Mouse (Mus musculus) gastrocnemius, adult 8-10 months (tissue): Measurements from ENCODE around the gene Slc5a5. TPM values are rescaled to one million over a fixed set of nuclear protein-coding genes. Genes with fewer than 3 reads are reported as not detected.

Source experiments
- DNase-seq, 2 experiments: peaks; one replicate each; pipeline ENCODE4 v3.0.0; 2022; ENCODE audit warnings: low spot score in 2 of 2
- total RNA-seq, 4 experiments: library from RNA; stranded (reverse); gene quantifications; 2 replicates each; pipeline ENCODE4 v1.2.4; 2022

Gene Slc5a5
- total RNA-seq, 4 experiments from 2014 or later, result not detected

- no peak for DNase-seq
Observed at GRCm38 (mm10) chr8:70880546-70880945, 12.0 kb downstream of the Slc5a5 start.

- no peak for DNase-seq
Observed at GRCm38 (mm10) chr8:70880126-70880525, 12.4 kb downstream of the Slc5a5 start.

DNA sequence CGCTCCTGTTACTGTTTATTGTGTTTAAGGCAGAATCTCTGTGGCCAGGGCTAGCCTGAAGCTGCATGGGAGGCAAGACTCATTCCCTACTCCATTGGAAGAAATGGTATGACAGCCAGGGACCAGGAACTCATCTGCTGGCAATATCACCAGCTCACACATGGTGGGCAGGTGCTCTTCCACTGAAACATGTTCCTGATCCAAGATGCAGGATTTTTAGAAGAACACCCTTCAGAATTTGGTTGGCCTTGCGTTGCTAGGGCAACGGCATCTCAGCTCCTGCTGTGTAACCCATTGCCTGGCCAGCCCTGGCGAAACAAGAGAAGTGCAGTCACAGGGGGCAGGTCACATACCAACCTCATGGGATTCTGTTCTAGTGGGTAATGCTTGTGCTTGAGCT lies 13.1 kb downstream of the Slc5a5 start:
- no peak for DNase-seq

DNA sequence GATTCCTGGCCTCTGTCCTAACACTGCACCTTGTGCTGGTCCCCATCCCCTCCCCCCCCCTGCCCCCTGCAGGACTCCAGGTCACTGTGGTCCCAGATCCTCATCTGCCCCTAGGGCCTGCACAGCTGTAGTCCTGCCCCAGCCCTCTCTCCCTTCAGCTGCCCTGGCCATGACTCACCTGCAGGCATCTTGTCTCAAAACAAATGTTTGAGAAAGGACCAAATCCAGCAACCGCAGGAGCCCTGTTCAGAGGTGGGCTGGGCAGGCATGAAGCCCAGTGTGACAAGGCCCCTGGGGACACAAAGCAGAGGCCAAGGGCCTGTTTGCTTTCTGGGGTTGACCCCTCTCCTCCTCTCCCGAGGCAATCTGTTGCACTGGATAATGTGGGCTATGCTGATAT lies 14.4 kb downstream of the Slc5a5 start:
- DNase-seq, result no peak

DNA sequence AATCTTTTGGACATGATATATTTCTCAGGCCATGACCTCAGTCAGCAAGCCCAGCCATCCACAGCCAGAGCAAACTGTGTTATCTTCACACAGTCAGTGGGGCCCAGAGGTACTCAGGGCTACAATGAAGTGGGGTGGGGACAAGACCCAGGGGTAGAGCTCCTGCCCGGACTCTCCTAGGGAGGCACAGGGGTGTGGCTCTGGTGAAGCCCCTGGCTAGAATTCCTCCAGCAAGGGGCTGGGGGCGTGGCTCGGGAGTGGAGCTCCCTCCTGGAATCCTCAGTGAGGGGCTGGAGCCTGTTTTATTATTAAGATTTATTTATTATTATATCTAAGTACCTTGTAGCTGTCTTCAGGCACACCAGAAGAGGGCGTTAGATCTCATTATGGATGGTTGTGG lies 16.2 kb downstream of the Slc5a5 start:
- no peak for DNase-seq

DNA sequence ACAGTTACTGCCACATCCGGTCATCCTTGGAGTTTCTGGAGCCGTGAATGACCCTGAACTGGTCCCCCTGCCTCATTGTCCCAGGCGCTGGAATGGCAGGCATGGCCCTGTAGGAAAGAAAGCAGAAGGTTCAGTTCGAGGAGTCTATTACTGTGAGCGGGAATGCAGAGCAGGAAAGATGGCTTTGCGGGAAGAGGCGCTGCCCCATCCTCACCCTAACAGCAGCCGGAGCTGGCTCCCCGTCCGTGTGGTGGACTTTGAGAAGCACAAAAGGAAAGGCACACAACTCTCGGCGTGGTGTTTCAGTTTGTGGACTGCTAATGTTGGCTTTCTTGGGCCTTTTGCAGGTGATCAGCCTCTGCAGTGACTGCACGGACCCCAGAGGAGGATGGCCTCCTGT lies 18.1 kb downstream of the Slc5a5 start:
- DNase-seq, result no peak

GRCm38 (mm10) chr8:70873364-70873985 lies 19.1 kb downstream of the Slc5a5 start, which contains the start of gene Ccdc124:
Ccdc124 (minus strand) TSS chr8:70873935.
- peak; percentile 91 to 93 for DNase-seq

- DNase-seq, result no peak
Observed at GRCm38 (mm10) chr8:70872643-70873363, 19.8 kb downstream of the Slc5a5 start.

DNA sequence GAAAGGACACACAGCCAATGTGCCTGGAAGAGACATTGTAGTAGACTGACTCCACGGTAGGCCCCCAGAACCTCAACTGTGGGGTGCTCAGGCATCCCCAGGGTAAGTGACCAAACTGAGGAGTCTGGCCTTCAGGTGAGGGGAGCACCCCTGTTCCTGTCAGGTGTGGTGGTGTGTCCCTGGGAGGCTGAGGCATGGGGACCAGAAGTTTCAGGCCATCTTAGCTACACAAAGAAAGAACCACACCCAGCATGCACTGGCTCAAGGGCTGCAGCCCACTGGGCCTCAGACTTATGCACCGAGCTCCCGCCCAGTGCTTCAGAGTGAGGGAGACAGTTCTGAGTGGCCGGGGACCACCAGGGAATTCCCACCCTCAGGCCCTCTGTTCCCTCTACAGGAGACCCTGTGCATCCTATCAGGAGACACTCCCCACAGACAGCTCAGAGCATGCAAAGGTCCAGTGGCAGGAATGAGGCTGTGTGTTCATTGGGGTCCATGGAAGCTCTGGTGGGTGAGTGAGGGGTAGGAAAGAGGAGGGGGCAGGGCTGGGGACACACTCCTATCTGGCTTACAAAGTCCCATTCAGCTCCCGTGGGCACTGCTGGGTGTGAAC lies 21.3 kb downstream of the Slc5a5 start:
- no peak for DNase-seq

DNA sequence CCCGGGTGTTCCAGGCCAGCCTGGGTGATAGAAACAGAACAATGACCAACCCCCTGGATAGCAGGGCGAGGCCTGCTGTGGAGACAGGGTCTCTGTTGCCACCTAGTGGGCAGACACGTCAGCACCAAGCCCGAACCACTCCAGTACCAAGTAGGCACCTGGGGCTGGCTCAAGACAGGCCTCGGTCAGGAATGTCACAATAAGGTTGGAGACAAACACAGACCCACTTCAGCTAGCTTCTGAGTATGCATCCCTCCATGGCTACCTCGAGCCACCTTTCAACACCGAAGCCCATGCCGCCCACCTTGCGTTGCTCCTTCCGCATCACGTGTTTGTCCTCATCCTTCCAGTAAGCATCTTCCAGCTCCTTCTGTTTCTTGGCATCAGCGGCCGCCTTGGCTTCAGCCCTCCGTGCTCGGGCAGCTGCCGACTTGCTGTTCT lies 22.9 kb downstream of the Slc5a5 start:
- DNase-seq, result peak; percentile 51 to 72

DNA sequence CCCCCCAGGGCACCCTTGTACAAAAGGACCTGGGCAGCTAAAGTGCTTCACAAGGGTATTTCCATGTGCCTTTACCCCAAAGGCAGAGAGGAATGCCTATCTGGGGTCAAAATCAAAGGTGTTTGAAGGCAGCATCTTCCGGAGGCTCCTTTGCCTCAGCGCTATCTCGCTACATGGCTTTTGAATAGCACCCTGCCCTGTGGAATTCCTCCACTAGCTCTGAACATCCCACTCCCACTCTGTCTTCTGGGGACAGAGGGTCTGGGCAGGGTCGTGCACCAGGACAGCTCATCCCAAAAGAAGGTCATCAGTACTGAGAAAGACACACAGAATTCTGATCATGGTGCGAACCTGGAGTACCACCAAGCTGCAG lies 23.4 kb downstream of the Slc5a5 start:
- DNase-seq, result no peak

DNA sequence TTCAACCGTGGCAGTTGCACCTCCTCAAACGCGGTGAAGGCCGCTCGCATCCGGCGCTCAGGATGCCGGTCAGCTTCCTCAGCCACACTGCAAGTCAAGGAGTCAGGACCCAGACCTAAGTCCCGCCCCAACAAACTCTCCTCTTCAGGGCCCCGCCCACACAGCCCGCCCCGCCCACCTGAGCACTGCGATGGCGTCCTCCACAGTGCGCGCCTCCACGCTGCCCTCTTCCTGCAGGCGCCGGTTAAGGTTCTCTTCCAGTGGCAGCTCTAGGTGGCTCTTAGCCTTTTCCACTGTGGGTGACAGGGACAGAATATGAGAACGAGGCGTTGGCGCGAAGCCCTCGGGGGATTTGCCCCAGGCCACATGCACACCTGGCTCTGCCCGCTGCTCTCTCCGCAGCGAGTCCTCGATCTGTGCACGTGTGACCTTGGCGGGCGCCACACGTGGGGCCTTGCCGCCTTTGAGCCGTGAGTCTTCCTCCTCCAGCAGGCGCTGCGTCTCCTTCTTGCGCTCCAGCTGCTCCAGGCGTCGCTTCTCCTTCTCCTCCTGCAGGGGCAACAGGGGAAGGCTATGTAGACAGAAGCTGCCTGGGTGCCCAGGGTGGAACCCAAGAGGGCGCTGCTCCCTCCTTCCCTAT lies 23.9 kb downstream of the Slc5a5 start:
- no peak for DNase-seq

- DNase-seq, result no peak
Observed at GRCm38 (mm10) chr8:70866566-70866965, 26.0 kb downstream of the Slc5a5 start.

DNA sequence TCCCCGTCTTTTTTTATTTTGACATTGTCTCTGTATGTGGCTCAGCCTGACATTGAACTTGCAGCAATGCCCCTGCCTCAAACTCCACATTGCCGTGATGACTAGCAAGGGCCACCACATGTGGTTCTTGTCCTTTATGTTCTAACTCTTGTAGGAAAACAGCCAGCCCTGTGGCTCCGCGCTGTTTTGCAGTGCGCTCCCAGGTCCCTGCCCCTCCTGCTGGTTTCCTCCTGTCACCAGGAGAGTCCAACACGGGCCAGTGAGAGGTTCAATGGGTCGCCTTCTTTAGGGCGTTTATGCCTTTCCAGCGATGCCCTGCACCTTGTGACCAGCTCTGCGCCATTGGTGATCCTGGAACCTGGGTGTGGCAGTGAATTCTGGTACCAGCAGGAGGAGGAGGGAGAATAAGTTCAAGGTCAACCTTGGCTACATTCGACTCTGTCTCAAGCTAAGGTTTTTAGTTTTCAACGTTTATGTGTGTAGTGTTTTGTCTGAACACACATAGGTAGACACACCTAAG lies 26.5 kb downstream of the Slc5a5 start:
- no peak for DNase-seq

- peak; percentile 95 to 98 for DNase-seq
Observed at GRCm38 (mm10) chr8:70865350-70866000, 27.1 kb downstream of the Slc5a5 start.

- DNase-seq, result no peak
Observed at GRCm38 (mm10) chr8:70864712-70865221, 27.8 kb downstream of the Slc5a5 start.

GRCm38 (mm10) chr8:70863956-70864711 lies 28.4 kb downstream of the Slc5a5 start:
- no peak for DNase-seq

GRCm38 (mm10) chr8:70862824-70863641 lies 29.5 kb downstream of the Slc5a5 start, which contains the start of gene Kcnn1:
Kcnn1 (minus strand) TSS chr8:70863258.
- no peak for DNase-seq

DNA sequence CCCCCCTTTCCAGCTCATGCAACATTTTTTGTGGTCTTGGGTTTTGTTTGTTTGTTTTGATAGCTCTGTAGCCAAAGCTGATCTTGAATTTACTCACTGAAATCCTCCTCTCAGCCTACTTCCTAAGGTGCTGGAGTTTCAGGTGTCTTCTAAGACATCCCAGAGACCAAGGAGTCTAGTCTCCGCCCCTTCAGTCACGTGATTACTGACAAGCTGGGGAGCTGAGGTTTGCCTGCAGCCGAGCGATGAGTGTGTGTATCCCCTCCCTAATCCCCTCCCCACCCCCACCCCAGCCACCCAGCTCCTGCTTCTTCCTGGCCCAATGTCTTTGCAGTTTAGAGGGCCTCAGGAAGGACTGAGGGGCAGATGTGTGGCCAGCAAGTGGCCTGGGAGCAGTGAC lies 35.0 kb downstream of the Slc5a5 start:
- DNase-seq, result no peak
